Mouse (Mus musculus): ENCODE data around the gene Gsta2. TPM values are rescaled to one million over a fixed set of nuclear protein-coding genes. Genes with fewer than 3 reads are reported as not detected.

The Gsta2 gene
- total and polyA plus RNA-seq, 2 experiments from 2014 or later, result not detected

GRCm38 (mm10) chr9:78394602-78395001 lies 39.0 kb upstream of the Gsta2 start:
- Histone ChIP-seq H3K27ac (ENCODE audit: low read depth, low read length) (no peak overlapping the region), H3K4me2 (ENCODE audit: low read depth, low read length, poor library complexity, severe bottlenecking) (no peak overlapping the region), H3K9ac (replicated peaks; ENCODE audit: low read length, poor library complexity, severe bottlenecking) (no peak overlapping the region), H3K27me3 (ENCODE audit: insufficient read depth, low read length) (peaks cover 42% of the 10 kb centered on the region), H3K36me3 (ENCODE audit: insufficient read depth, low read length) (no peaks in the 10 kb centered on the region), H3K4me1 (ENCODE audit: insufficient read depth, low read length) (no peaks in the 10 kb centered on the region), H3K4me3 (ENCODE audit: low read depth, low read length) (no peak overlapping the region), H3K9me3 (ENCODE audit: low read length) (no peaks in the 10 kb centered on the region)
- no peak for TF ChIP-seq CTCF (IDR thresholded peaks at IDR 0.05)
- ATAC-seq (ENCODE audit: low FRiP score) (no peak), DNase-seq (ENCODE audit: low spot score) (no peak)
- WGBS, result 69% methylated on average over 7 of the region's 7 CpGs

GRCm38 (mm10) chr9:78393741-78394140 lies 38.2 kb upstream of the Gsta2 start:
- Histone ChIP-seq H3K9me3 (ENCODE audit: low read length) (no peaks in the 10 kb centered on the region), H3K4me2 (ENCODE audit: low read depth, low read length, poor library complexity, severe bottlenecking) (no peak overlapping the region), H3K27me3 (ENCODE audit: insufficient read depth, low read length) (peaks cover 42% of the 10 kb centered on the region), H3K4me1 (ENCODE audit: insufficient read depth, low read length) (no peaks in the 10 kb centered on the region), H3K36me3 (ENCODE audit: insufficient read depth, low read length) (no peaks in the 10 kb centered on the region), H3K4me3 (ENCODE audit: low read depth, low read length) (no peak overlapping the region), H3K9ac (replicated peaks; ENCODE audit: low read length, poor library complexity, severe bottlenecking) (no peak overlapping the region), H3K27ac (ENCODE audit: low read depth, low read length) (no peak overlapping the region)
- TF ChIP-seq CTCF (IDR thresholded peaks at IDR 0.05), result no peak
- 91% methylated on average over 10 of the region's 10 CpGs for WGBS
- DNase-seq (ENCODE audit: low spot score), result no peak
- no peak for ATAC-seq (ENCODE audit: low FRiP score)

GRCm38 (mm10) chr9:78389981-78390380 lies 34.4 kb upstream of the Gsta2 start:
- DNase-seq (ENCODE audit: low spot score) (no peak), ATAC-seq (ENCODE audit: low FRiP score) (no peak)
- Histone ChIP-seq H3K9ac (replicated peaks; ENCODE audit: low read length, poor library complexity, severe bottlenecking) (no peak overlapping the region), H3K27ac (ENCODE audit: low read depth, low read length) (no peak overlapping the region), H3K9me3 (ENCODE audit: low read length) (no peaks in the 10 kb centered on the region), H3K27me3 (ENCODE audit: insufficient read depth, low read length) (peaks cover 21% of the 10 kb centered on the region), H3K4me3 (ENCODE audit: low read depth, low read length) (no peak overlapping the region), H3K4me2 (ENCODE audit: low read depth, low read length, poor library complexity, severe bottlenecking) (no peak overlapping the region), H3K36me3 (ENCODE audit: insufficient read depth, low read length) (no peaks in the 10 kb centered on the region), H3K4me1 (ENCODE audit: insufficient read depth, low read length) (no peaks in the 10 kb centered on the region)
- no peak for TF ChIP-seq CTCF (IDR thresholded peaks at IDR 0.05)
- WGBS, result 60% methylated on average over 5 of the region's 5 CpGs

GRCm38 (mm10) chr9:78386947-78387346 lies 31.4 kb upstream of the Gsta2 start:
- DNase-seq (ENCODE audit: low spot score) (no peak), ATAC-seq (ENCODE audit: low FRiP score) (no peak)
- no peak overlapping the region for H3K4me2 ChIP-seq (ENCODE audit: low read depth, low read length, poor library complexity, severe bottlenecking)
- no peaks in the 10 kb centered on the region for H3K36me3 ChIP-seq (ENCODE audit: insufficient read depth, low read length)
- H3K9me3 ChIP-seq (ENCODE audit: low read length), result no peaks in the 10 kb centered on the region
- TF ChIP-seq CTCF (IDR thresholded peaks at IDR 0.05), result no peak
- WGBS, result 90% methylated on average over 7 of the region's 7 CpGs
- H3K4me3 ChIP-seq (ENCODE audit: low read depth, low read length), result no peak overlapping the region
- peaks cover 3% of the 10 kb centered on the region; the same call in 1 of the 2 replicates for H3K27me3 ChIP-seq (ENCODE audit: insufficient read depth, low read length)
- no peak overlapping the region for H3K27ac ChIP-seq (ENCODE audit: low read depth, low read length)
- H3K9ac ChIP-seq (replicated peaks; ENCODE audit: low read length, poor library complexity, severe bottlenecking), result no peak overlapping the region
- no peaks in the 10 kb centered on the region for H3K4me1 ChIP-seq (ENCODE audit: insufficient read depth, low read length)

GRCm38 (mm10) chr9:78385893-78386292 lies 30.3 kb upstream of the Gsta2 start:
- 53% methylated on average over 3 of the region's 3 CpGs for WGBS
- ATAC-seq (ENCODE audit: low FRiP score) (no peak), DNase-seq (ENCODE audit: low spot score) (no peak)
- Histone ChIP-seq H3K4me1 (ENCODE audit: insufficient read depth, low read length) (no peaks in the 10 kb centered on the region), H3K4me2 (ENCODE audit: low read depth, low read length, poor library complexity, severe bottlenecking) (no peak overlapping the region), H3K9ac (replicated peaks; ENCODE audit: low read length, poor library complexity, severe bottlenecking) (no peak overlapping the region), H3K27ac (ENCODE audit: low read depth, low read length) (no peak overlapping the region), H3K36me3 (ENCODE audit: insufficient read depth, low read length) (no peaks in the 10 kb centered on the region), H3K4me3 (ENCODE audit: low read depth, low read length) (no peak overlapping the region), H3K27me3 (ENCODE audit: insufficient read depth, low read length) (no peaks in the 10 kb centered on the region), H3K9me3 (ENCODE audit: low read length) (no peaks in the 10 kb centered on the region)
- TF ChIP-seq CTCF (IDR thresholded peaks at IDR 0.05), result peak; percentile 63

- ATAC-seq (ENCODE audit: low FRiP score), result peak; percentile 92
These were observed 22.7 kb upstream of the Gsta2 start, which contains the start of gene Ooep for GRCm38 (mm10) chr9:78378113-78378785. TSS of gene Ooep (minus strand) at chr9:78378725.

More at GRCm38 (mm10) chr9:78378113-78378785, 22.7 kb upstream of the Gsta2 start, which contains the start of gene Ooep:
- peak within 1 kb of the TSS; percentile 63 for H3K4me2 ChIP-seq (ENCODE audit: low read depth, low read length, poor library complexity, severe bottlenecking)
- H3K36me3 ChIP-seq (ENCODE audit: insufficient read depth, low read length), result no peaks in the 10 kb centered on the region
- DNase-seq (ENCODE audit: low spot score), result peak; percentile 83
- peak within 1 kb of the TSS; percentile 36 for H3K4me3 ChIP-seq (ENCODE audit: low read depth, low read length)
- TF ChIP-seq CTCF (IDR thresholded peaks at IDR 0.05), result peak; percentile 20; the same call in 1 of the 2 replicates
- H3K27ac ChIP-seq (ENCODE audit: low read depth, low read length), result peak within 1 kb of the TSS; percentile 71
- peaks cover 7% of the 10 kb centered on the region; the same call in 1 of the 2 replicates for H3K4me1 ChIP-seq (ENCODE audit: insufficient read depth, low read length)
- WGBS, result 3% methylated on average over 20 of the region's 23 CpGs
- H3K27me3 ChIP-seq (ENCODE audit: insufficient read depth, low read length), result no peaks in the 10 kb centered on the region
- no peaks in the 10 kb centered on the region for H3K9me3 ChIP-seq (ENCODE audit: low read length)
- peak within 1 kb of the TSS; percentile 55 for H3K9ac ChIP-seq (replicated peaks; ENCODE audit: low read length, poor library complexity, severe bottlenecking)
